Mouse (Mus musculus) layer of hippocampus, adult 2 months (tissue): Measurements from ENCODE around the gene Prlh. TPM values are rescaled to one million over a fixed set of nuclear protein-coding genes. Genes with fewer than 3 reads are reported as not detected.

Source experiments
- DNase-seq, 2 experiments: peaks; one replicate each; pipeline ENCODE4 v3.0.0; 2022; ENCODE audit warnings: low spot score in 2 of 2
- H3K27ac ChIP-seq: fragments of 200-600 bp; 2 replicates; pipeline ENCODE4 v1.8.1; 2022
- H3K4me3 ChIP-seq: fragments of 200-600 bp; 2 replicates; pipeline ENCODE4 v1.8.1; 2022; ENCODE audit warnings: mild to moderate bottlenecking
- CTCF ChIP-seq: fragments of 200-600 bp; conservative IDR thresholded peaks from 2 replicates; pipeline ENCODE4 v1.8.1; 2022; ENCODE audit warnings: antibody characterized with exemption, mild to moderate bottlenecking, moderate library complexity
- long read RNA-seq, 2 experiments: library from polyadenylated mRNA; stranded (forward); transcript quantifications; one replicate each; pipeline ENCODE4 v2.0.0; 2021; ENCODE audit warnings: borderline mapping rate in 2 of 2
- total RNA-seq, 2 experiments: library from RNA; stranded (reverse); gene quantifications; 2 replicates each; pipeline ENCODE4 v1.2.3; 2021

Prlh gene
- total RNA-seq, result not detected
- long read RNA-seq, experiment 1, result 0 reads
- long read RNA-seq, experiment 2, result 0 reads

DNA sequence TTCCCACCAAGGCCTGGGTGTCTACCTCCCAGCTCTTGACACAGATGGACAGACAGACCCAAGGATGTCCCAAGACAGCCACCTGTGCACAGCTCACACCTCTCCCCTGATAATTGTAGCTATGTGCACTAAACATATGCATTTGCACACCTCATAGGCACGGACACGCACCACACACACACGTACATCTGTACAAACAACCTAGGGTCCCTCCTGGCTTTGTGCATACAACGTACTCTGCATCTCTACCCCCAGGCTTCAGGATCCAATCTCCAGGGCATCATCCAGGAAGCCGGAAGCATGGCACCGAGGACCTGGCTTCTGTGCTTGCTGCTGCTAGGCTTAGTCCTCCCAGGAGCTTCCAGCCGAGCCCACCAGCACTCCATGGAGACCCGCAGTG is at the start of gene Prlh:
Gene Prlh (plus strand): TSS at position 301 of the 400 bp plus-strand sequence.
- no peak for TF ChIP-seq CTCF
- Histone ChIP-seq H3K4me3 (no peak within 1 kb of the TSS), H3K27ac (no peak within 1 kb of the TSS)
- DNase-seq, result no peak

GRCm38 (mm10) chr1:90903211-90903945 is 49.5 kb upstream of the Prlh start:
- no peak for TF ChIP-seq CTCF
- no peak for DNase-seq

DNA sequence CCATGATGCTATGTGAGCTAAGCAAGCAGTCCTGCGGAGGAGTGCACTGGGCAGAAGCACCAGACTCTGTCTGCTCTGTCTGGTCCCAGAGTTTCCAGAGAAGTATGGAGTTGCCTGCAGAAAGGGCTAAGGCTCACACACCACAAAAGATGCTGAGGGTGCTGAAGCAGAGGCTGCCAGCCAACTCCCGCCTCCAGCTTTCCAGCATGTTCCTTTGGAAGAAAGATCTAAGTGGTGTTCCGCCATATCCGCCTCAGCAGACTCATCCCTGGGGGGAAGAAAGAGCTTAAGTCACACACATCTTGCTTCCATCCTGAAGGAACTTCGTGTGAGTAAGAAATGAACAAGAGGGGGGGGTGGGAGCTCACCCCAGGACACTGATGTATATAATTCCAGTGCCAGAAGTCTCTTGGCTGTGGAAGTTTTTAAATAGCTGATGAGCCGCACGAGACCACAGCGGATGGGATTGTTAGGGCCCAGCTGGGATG is 48.9 kb upstream of the Prlh start:
- H3K27ac ChIP-seq, result peak overlapping the region; percentile 71; the same call in 1 of the 2 replicates
- peak; percentile 61 to 74 for DNase-seq
- no peak for TF ChIP-seq CTCF
- H3K4me3 ChIP-seq, result no peak overlapping the region

More at GRCm38 (mm10) chr1:90903211-90903945, 49.5 kb upstream of the Prlh start:
- Histone ChIP-seq H3K4me3 (no peak overlapping the region), H3K27ac (peak overlapping the region; percentile 71; the same call in 1 of the 2 replicates)

DNA sequence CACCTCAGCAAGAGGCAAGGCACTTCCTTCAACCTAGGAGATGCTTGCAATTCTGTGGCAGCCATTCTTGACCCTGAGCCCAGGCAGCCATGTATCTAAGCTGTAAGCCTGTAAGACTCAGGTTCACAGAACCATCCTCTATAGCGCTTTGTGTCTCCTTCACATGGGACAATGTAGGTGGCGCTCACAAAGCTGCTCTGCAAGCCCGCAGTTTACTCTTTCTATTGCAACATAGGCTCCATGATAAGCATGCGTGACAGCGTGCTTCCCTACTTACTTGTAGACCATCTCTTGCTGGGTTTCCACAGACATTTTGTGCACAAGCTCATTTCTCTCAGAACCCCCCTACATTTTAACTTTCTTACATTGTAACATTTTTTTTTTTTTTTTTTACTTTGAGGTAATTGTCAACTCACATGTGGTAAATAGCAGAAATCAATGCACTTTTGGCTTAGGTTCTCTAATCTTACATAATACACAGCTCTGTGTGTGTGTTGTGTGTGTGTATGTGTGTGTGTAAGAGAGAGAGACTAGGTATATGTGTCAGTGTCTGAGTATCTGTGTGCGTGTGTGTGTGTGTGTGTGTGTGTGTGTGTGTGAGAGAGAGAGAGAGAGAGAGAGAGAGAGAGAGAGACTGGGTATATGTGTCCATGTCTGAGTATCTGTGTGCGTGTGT is 48.0 kb upstream of the Prlh start:
- no peak for DNase-seq
- no peak for TF ChIP-seq CTCF
- Histone ChIP-seq H3K4me3 (no peak overlapping the region), H3K27ac (peak overlapping the region; percentile 44; the same call in 1 of the 2 replicates)

GRCm38 (mm10) chr1:90906357-90906756 is 46.6 kb upstream of the Prlh start:
- Histone ChIP-seq H3K4me3 (no peak overlapping the region), H3K27ac (no peak overlapping the region)
- TF ChIP-seq CTCF, result peak; percentile 99
- peak; percentile 52 to 63 for DNase-seq

DNA sequence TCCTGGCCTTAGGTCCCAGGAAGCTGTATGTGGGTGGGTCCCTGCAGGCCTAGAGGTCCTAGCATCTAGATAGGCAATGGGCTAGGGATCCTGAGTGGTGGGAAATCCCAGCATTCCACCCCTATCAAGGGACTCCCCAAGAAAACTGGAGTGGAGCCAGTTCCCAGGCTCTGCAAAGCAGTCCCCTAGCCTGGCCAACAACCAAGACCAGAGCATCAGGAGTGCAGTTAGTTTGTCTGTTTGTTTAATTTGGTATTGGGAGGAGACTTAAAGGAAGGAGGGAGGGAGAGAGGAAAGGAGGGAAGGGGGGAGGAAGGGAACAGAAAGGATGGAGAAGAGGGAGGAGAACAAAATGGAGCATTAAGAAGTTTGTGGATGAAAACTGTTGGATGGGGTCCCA is 43.7 kb upstream of the Prlh start:
- Histone ChIP-seq H3K27ac (no peak overlapping the region), H3K4me3 (no peak overlapping the region)
- TF ChIP-seq CTCF, result no peak
- no peak for DNase-seq

DNA sequence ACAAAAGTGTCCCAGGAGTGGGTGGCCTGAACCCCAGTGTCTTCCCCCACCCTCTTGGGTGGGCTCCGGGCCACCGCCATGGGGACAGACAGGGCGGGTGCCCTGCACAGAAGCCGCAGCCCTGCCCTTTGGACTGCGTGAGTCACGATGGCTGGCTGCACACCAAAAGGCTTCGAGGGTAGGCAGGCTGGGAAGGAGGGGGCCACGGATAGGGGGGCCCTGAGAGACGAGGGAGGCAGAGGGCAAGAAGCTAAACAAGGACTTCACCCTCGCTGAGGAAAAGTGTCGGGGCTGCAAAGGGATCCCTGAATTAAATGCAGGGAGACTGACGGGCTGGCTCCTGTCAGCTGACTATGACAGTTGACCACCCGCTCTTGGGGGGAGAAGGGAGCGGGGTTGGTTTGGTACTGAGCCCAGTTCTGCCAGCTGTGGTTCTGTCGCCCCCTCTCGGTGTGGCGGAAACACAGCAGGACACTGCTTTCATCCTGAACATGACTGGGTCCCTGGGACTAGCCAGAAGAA is 43.2 kb upstream of the Prlh start:
- no peak for DNase-seq
- TF ChIP-seq CTCF, result peak; percentile 68
- peak overlapping the region; percentile 25; the same call in 1 of the 2 replicates for H3K27ac ChIP-seq
- H3K4me3 ChIP-seq, result peak overlapping the region; percentile 15; the same call in 1 of the 2 replicates

DNA sequence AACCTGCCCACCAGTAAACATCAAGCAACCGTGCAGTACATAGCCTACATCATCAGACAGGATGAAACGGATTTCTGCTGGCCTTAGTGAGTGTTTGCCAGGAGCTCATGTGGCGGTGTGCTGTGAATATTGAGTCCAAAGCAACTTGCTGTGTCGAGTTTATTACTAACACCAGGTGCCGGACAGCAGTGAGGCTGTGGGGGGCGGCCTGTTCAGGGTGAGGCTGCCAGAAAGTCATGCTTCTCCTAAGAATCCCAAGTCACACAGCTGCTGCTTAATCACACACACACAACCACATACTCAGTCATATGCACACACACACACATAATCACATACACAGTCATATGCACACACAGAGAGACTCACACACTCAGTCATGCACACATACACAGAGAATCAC is 39.7 kb upstream of the Prlh start:
- H3K27ac ChIP-seq, result no peak overlapping the region
- H3K4me3 ChIP-seq, result no peak overlapping the region
- no peak for TF ChIP-seq CTCF
- no peak for DNase-seq

DNA sequence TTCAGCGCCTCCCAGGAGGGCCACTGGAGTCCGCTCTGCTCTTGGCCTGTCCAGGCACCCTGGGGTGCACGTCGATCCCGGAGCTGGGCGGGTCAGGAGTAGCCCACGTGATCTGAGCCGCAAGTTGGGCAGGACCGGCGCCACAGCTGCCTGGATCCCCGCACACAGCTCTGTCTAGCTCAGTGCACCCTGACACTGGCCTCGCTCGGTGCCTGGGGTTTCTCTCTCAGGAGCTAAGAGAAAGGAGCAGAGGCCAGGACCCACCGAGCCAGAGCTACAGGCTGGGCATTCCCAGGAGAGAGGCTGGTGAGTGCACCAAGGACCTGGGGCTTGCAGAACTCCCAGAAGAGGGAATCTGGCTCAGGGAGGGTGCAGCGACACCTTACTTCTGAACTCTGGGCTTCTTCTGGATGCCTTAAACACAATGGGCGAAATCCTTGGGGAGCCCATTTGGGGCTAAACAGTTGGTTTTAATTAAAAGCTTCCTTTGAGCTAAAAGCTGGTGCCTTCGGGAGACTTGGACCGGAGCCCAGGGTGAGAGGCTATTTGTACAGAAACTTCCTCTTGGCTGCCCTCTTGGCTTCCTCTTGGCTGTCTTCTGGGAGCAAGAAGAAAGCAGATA is 37.8 kb upstream of the Prlh start, which contains the start of gene Mlph:
Gene Mlph (plus strand): TSS at position 138 of the 622 bp plus-strand sequence.
- peak within 1 kb of the TSS; percentile 28; the same call in 1 of the 2 replicates for H3K4me3 ChIP-seq
- no peak for TF ChIP-seq CTCF

DNA sequence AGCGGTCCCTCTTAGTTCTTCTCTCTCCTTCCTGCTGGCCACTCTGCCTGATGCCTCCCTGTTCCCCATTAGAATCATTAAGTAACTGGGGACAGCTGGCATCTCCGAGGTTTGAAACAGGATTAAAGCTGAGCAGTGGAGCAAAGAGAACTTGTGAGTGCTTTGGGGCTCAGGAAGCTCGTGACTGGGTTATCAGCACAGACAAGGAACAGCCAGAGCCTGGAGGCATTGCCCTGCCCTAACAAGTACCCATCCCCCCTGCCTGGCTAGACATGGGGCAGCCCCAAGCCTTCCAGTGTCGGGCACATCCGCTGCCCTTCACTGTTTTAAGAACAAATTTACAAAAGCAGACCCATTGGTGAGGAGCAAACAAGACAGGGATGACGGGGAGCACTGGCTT is 35.4 kb upstream of the Prlh start:
- TF ChIP-seq CTCF, result no peak
- DNase-seq, result no peak
- Histone ChIP-seq H3K4me3 (no peak overlapping the region), H3K27ac (no peak overlapping the region)

More for the DNA sequence above, 37.8 kb upstream of the Prlh start, which contains the start of gene Mlph:
- no peak for DNase-seq
- H3K27ac ChIP-seq, result no peak within 1 kb of the TSS

- no peak overlapping the region for H3K27ac ChIP-seq
- H3K4me3 ChIP-seq, result no peak overlapping the region
- TF ChIP-seq CTCF, result no peak
- no peak for DNase-seq
These were observed 31.2 kb upstream of the Prlh start for GRCm38 (mm10) chr1:90921687-90922086.

- H3K4me3 ChIP-seq, result no peak overlapping the region
- no peak for DNase-seq
- TF ChIP-seq CTCF, result no peak
- H3K27ac ChIP-seq, result no peak overlapping the region
These were observed 26.9 kb upstream of the Prlh start for GRCm38 (mm10) chr1:90926030-90926429.

DNA sequence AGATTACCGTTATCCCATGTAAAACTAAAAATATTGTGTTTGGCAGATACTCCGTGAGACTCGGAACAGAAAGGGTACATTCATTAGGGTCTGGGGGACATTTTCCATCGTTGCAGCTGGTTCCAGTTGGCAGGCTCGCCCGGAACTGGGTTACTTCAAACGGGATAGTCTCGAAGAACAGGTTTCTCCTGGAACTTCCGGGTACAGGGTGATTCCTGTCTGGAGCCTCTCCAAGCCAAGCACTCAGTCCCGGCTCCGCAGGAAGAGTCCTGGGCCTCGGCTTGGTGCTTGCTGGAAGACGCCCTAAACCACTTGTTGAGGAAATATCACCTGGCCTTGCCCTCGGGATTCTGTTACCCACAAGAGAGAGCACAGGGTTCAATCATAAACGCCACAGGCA is 25.6 kb upstream of the Prlh start:
- DNase-seq, result no peak
- Histone ChIP-seq H3K4me3 (no peak overlapping the region), H3K27ac (no peak overlapping the region)
- no peak for TF ChIP-seq CTCF
